Mouse (Mus musculus) urinary bladder, postnatal 4 days (tissue): ENCODE measurements around the gene Mcu.
A peak's percentile ranks its signal among the peaks of the same experiment; 100 is the strongest.

ENCODE experiments used
- DNase-seq, 2 experiments: peaks; one replicate each; pipeline ENCODE4 v3.0.0; 2021 to 2022; ENCODE audit warnings: low spot score in 2 of 2

Gene Mcu

GRCm38 (mm10) chr10:59569481-59569869, 47.0 kb downstream of the Mcu start:
- DNase-seq: no peak

GRCm38 (mm10) chr10:59568665-59569480, 47.6 kb downstream of the Mcu start:
- no peak for DNase-seq

GRCm38 (mm10) chr10:59566968-59567367, 49.5 kb downstream of the Mcu start:
- DNase-seq: no peak

GRCm38 (mm10) chr10:59565995-59566410, 50.5 kb downstream of the Mcu start:
- DNase-seq: no peak

GRCm38 (mm10) chr10:59564551-59564950, 51.9 kb downstream of the Mcu start:
- no peak for DNase-seq

- no peak for DNase-seq
These were observed 54.0 kb downstream of the Mcu start for GRCm38 (mm10) chr10:59562511-59562910.

- DNase-seq: no peak
These were observed 56.4 kb downstream of the Mcu start for GRCm38 (mm10) chr10:59560126-59560525.

GRCm38 (mm10) chr10:59558602-59559001, 57.9 kb downstream of the Mcu start:
- DNase-seq: no peak

- DNase-seq: no peak
These were observed 58.3 kb downstream of the Mcu start for GRCm38 (mm10) chr10:59558164-59558563.

- DNase-seq: no peak
These were observed 60.0 kb downstream of the Mcu start for GRCm38 (mm10) chr10:59556541-59556940.

GRCm38 (mm10) chr10:59554243-59554642, 62.2 kb downstream of the Mcu start:
- no peak for DNase-seq

- no peak for DNase-seq
These were observed 64.0 kb downstream of the Mcu start for GRCm38 (mm10) chr10:59552456-59552855.

- no peak for DNase-seq
These were observed 67.6 kb downstream of the Mcu start for GRCm38 (mm10) chr10:59548768-59549333.

GRCm38 (mm10) chr10:59548211-59548610, 68.3 kb downstream of the Mcu start:
- no peak for DNase-seq

- no peak for DNase-seq
These were observed 69.1 kb downstream of the Mcu start for GRCm38 (mm10) chr10:59547426-59547825.

GRCm38 (mm10) chr10:59545169-59545568, 71.3 kb downstream of the Mcu start:
- no peak for DNase-seq

GRCm38 (mm10) chr10:59543351-59543750, 73.1 kb downstream of the Mcu start:
- no peak for DNase-seq

GRCm38 (mm10) chr10:59541466-59541865, 75.0 kb downstream of the Mcu start:
- no peak for DNase-seq

- DNase-seq: no peak
These were observed 75.9 kb downstream of the Mcu start for GRCm38 (mm10) chr10:59540596-59540995.

GRCm38 (mm10) chr10:59540081-59540480, 76.4 kb downstream of the Mcu start:
- no peak for DNase-seq

GRCm38 (mm10) chr10:59539533-59539875, 77.0 kb downstream of the Mcu start:
- peak in 1 of 2 experiments; percentile 40 for DNase-seq

GRCm38 (mm10) chr10:59538767-59539532, 77.5 kb downstream of the Mcu start:
- no peak for DNase-seq

GRCm38 (mm10) chr10:59538063-59538462, 78.4 kb downstream of the Mcu start:
- no peak for DNase-seq
